Mouse (Mus musculus) lung, embryonic 14.5 days (tissue): ENCODE measurements around the gene Magi2. TPM values are rescaled to one million over a fixed set of nuclear protein-coding genes. Genes with fewer than 3 reads are reported as not detected.

Source experiments
- ATAC-seq: fragments of 200-750 bp; cut with Nextera tagmentation; 2 replicates; pipeline ENCODE4 v1.8.0; 2017; ENCODE audit warnings: mild to moderate bottlenecking, moderate TSS enrichment, moderate library complexity; ENCODE audit not compliant: insufficient read depth
- DNase-seq: peaks from one replicate; pipeline ENCODE4 v3.0.0-alpha.2; 2015
- H3K27ac ChIP-seq: fragments of 300-500 bp; sonication (generic); 2 replicates; pipeline ENCODE4 v1.5.1; 2014; ENCODE audit warnings: low read depth, mild to moderate bottlenecking, moderate library complexity
- H3K27me3 ChIP-seq: fragments of 300-500 bp; sonication (generic); 2 replicates; pipeline ENCODE4 v1.6.1; 2014; ENCODE audit warnings: low read length, control low read depth; ENCODE audit not compliant: insufficient read depth
- H3K36me3 ChIP-seq: fragments of 300-500 bp; sonication (generic); 2 replicates; pipeline ENCODE4 v1.6.1; 2014; ENCODE audit warnings: control low read depth; ENCODE audit not compliant: insufficient read depth
- H3K4me1 ChIP-seq: fragments of 300-500 bp; sonication (generic); 2 replicates; pipeline ENCODE4 v1.6.1; 2014; ENCODE audit warnings: antibody characterized with exemption, control low read depth; ENCODE audit not compliant: insufficient read depth
- H3K4me2 ChIP-seq: fragments of 300-500 bp; sonication (generic); 2 replicates; pipeline ENCODE4 v1.6.1; 2014; ENCODE audit warnings: mild to moderate bottlenecking
- H3K4me3 ChIP-seq: fragments of 300-500 bp; sonication (generic); 2 replicates; pipeline ENCODE4 v1.5.1; 2014; ENCODE audit warnings: low read depth, low read length
- H3K9ac ChIP-seq: fragments of 300-500 bp; sonication (generic); 2 replicates; pipeline ENCODE4 v1.6.1; 2014
- H3K9me3 ChIP-seq: fragments of 300-500 bp; sonication (generic); 2 replicates; pipeline ENCODE4 v1.6.1; 2016; ENCODE audit warnings: low read depth, low read length, control low read depth
- CTCF ChIP-seq: IDR thresholded peaks from 2 replicates; pipeline ENCODE4 v1.5.1; 2016; ENCODE audit warnings: antibody characterized with exemption, low read depth
- WGBS: fragments of 180-500 bp; shearing (Covaris S2); extraction: QIAGEN DNeasy Blood & Tissue Kit; methylation state at CpG from one replicate; pipeline ENCODE4 v1.1.7; 2014; 5-methylcytosine and 5-hydroxymethylcytosine counted together
- polyA plus RNA-seq: library from polyadenylated mRNA; unstranded; fragments of >200 nt; fragmentation: Nextera tagmentation; extraction: Ambion mirVana; gene quantifications from 2 replicates; pipeline ENCODE4 v1.2.1, GENCODE M21; 2014

Gene Magi2
- polyA plus RNA-seq, 1 experiment from 2014 or later, result 2.4 TPM

DNA sequence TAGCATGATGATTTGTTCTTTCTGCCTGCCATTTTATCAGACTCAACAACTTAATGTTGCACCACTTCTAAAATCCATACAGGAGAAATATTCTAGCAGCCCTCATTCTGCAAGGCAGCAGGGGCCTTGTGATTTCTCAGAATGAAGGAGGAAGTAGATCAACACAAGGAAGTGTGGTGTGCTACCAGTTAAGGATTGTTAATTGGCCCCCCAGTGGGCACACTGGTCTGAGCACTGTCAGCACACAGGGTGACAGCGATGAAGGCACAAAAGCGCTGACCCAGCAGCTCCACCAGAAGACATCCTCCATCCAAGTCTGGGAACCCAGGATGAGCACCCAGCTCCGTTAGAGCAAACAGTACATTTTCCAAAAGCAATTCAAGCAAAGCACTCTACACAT lies 1229.3 kb downstream of the Magi2 start:
- WGBS, result 68% methylated on average over 3 of the region's 3 CpGs
- H3K4me1 ChIP-seq, result no peaks in the 10 kb centered on the region
- no peaks in the 10 kb centered on the region for H3K36me3 ChIP-seq
- no peak overlapping the region for H3K9ac ChIP-seq
- H3K4me3 ChIP-seq, result no peak overlapping the region
- no peak overlapping the region for H3K4me2 ChIP-seq
- TF ChIP-seq CTCF, result no peak
- H3K9me3 ChIP-seq, result no peaks in the 10 kb centered on the region
- DNase-seq (no peak), ATAC-seq (no peak)
- H3K27ac ChIP-seq, result no peak overlapping the region
- no peaks in the 10 kb centered on the region for H3K27me3 ChIP-seq

GRCm38 (mm10) chr5:20457742-20458510 lies 1231.1 kb downstream of the Magi2 start:
- WGBS, result 52% methylated on average over 7 of the region's 7 CpGs
- no peaks in the 10 kb centered on the region for H3K9me3 ChIP-seq
- no peaks in the 10 kb centered on the region for H3K4me1 ChIP-seq
- H3K4me3 ChIP-seq, result no peak overlapping the region
- ATAC-seq (no peak), DNase-seq (no peak)
- no peak for TF ChIP-seq CTCF
- no peaks in the 10 kb centered on the region for H3K36me3 ChIP-seq
- no peak overlapping the region for H3K27ac ChIP-seq
- H3K27me3 ChIP-seq, result no peaks in the 10 kb centered on the region
- H3K9ac ChIP-seq, result no peak overlapping the region
- H3K4me2 ChIP-seq, result no peak overlapping the region

DNA sequence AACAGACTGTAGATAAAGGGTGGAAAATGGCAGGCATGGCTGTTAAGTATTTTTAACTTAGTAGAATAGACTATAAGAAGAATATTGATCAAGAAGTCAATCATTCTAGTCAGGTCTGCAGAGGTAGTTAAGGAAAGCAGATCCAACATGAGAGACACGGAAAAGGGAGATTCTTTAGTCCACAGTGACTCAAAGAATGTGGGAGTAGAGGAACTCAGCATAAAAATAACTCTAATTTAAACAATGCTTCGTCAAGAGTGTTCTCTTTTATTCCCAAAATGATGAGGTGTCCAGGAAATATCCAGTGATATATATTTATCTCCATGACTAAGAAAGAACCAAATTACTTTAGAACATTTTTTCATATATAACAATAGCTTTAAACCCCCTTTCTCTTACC lies 1234.9 kb downstream of the Magi2 start:
- Histone ChIP-seq H3K4me2 (no peak overlapping the region), H3K4me1 (no peaks in the 10 kb centered on the region), H3K27me3 (no peaks in the 10 kb centered on the region), H3K9ac (no peak overlapping the region), H3K27ac (no peak overlapping the region), H3K9me3 (no peaks in the 10 kb centered on the region), H3K4me3 (no peak overlapping the region), H3K36me3 (no peaks in the 10 kb centered on the region)
- ATAC-seq (no peak), DNase-seq (no peak)
- 51% methylated on average over 2 of the region's 2 CpGs for WGBS
- TF ChIP-seq CTCF, result no peak

GRCm38 (mm10) chr5:20462376-20462775 lies 1235.5 kb downstream of the Magi2 start:
- H3K4me3 ChIP-seq, result no peak overlapping the region
- no peaks in the 10 kb centered on the region for H3K36me3 ChIP-seq
- H3K9ac ChIP-seq, result no peak overlapping the region
- no peak overlapping the region for H3K27ac ChIP-seq
- no peak for TF ChIP-seq CTCF
- H3K9me3 ChIP-seq, result no peaks in the 10 kb centered on the region
- ATAC-seq, result no peak; the same call in 1 of the 2 replicates
- no peaks in the 10 kb centered on the region for H3K27me3 ChIP-seq
- DNase-seq, result peak; percentile 21
- H3K4me2 ChIP-seq, result no peak overlapping the region
- no peaks in the 10 kb centered on the region for H3K4me1 ChIP-seq
- whole genome bisulfite sequencing, result 41% methylated on average over 2 of the region's 2 CpGs

GRCm38 (mm10) chr5:20469721-20470120 lies 1242.9 kb downstream of the Magi2 start:
- WGBS, result 76% methylated on average over 3 of the region's 3 CpGs
- Histone ChIP-seq H3K27ac (no peak overlapping the region), H3K9ac (no peak overlapping the region), H3K4me1 (no peaks in the 10 kb centered on the region), H3K36me3 (no peaks in the 10 kb centered on the region), H3K9me3 (no peaks in the 10 kb centered on the region), H3K4me3 (no peak overlapping the region), H3K4me2 (no peak overlapping the region), H3K27me3 (no peaks in the 10 kb centered on the region)
- no peak for ATAC-seq
- TF ChIP-seq CTCF, result no peak
- DNase-seq, result no peak

GRCm38 (mm10) chr5:20470466-20470865 lies 1243.6 kb downstream of the Magi2 start:
- Histone ChIP-seq H3K4me2 (no peak overlapping the region), H3K27ac (no peak overlapping the region), H3K4me3 (no peak overlapping the region), H3K27me3 (no peaks in the 10 kb centered on the region), H3K9me3 (no peaks in the 10 kb centered on the region), H3K4me1 (no peaks in the 10 kb centered on the region), H3K36me3 (no peaks in the 10 kb centered on the region), H3K9ac (no peak overlapping the region)
- peak; percentile 11 for DNase-seq
- peak; percentile 65 for TF ChIP-seq CTCF
- ATAC-seq, result no peak

- 86% methylated on average over 7 of the region's 7 CpGs for WGBS
- no peak for TF ChIP-seq CTCF
- H3K9ac ChIP-seq, result no peak overlapping the region
- no peak for ATAC-seq
- no peaks in the 10 kb centered on the region for H3K4me1 ChIP-seq
- H3K4me3 ChIP-seq, result no peak overlapping the region
- DNase-seq, result no peak
- no peak overlapping the region for H3K4me2 ChIP-seq
- no peaks in the 10 kb centered on the region for H3K27me3 ChIP-seq
- H3K9me3 ChIP-seq, result no peaks in the 10 kb centered on the region
- no peak overlapping the region for H3K27ac ChIP-seq
- H3K36me3 ChIP-seq, result no peaks in the 10 kb centered on the region
Measured at GRCm38 (mm10) chr5:20484505-20484904, 1257.7 kb downstream of the Magi2 start.

DNA sequence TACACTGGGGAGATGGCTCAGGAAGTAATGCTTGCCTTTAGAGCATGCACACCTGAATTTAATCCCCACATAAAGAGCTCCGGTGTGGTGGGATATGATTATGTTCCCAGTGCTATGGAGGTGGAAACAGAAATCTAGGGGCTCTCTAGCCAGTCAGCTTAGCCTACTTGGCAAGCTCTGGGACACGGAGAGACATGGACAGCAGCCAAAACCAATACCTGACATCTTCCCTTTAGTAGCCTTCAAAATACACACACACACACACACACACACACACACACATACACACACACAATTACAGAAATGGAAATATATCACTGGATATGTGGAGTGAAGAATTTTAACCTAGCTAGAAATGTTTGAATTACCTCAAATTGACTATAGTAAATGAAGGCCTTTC lies 1265.1 kb downstream of the Magi2 start:
- Histone ChIP-seq H3K27ac (no peak overlapping the region), H3K4me3 (no peak overlapping the region), H3K27me3 (no peaks in the 10 kb centered on the region), H3K36me3 (no peaks in the 10 kb centered on the region), H3K9me3 (no peaks in the 10 kb centered on the region), H3K4me2 (no peak overlapping the region), H3K4me1 (no peaks in the 10 kb centered on the region), H3K9ac (no peak overlapping the region)
- WGBS, result 72% methylated on average over 2 of the region's 2 CpGs
- TF ChIP-seq CTCF, result no peak
- DNase-seq (no peak), ATAC-seq (no peak)
